Mouse (Mus musculus): ENCODE data around the gene Inpp4b.
A peak's percentile ranks its signal among the peaks of the same experiment; 100 is the strongest.
"Not testable (repeated sequence)": the region's sequence is repeated elsewhere in the genome, so short reads cannot be mapped to it uniquely, and the experiment has no call there.

Gene Inpp4b

GRCm38 (mm10) chr8:81953101-81953500 is 610.7 kb downstream of the Inpp4b start:
- DNase-seq (ENCODE audit: low read depth, low spot score) = no peak

GRCm38 (mm10) chr8:81985128-81985665 is 642.8 kb downstream of the Inpp4b start:
- DNase-seq (ENCODE audit: low read depth, low spot score) = no peak

- DNase-seq (ENCODE audit: low read depth, low spot score) = no peak
Measured at GRCm38 (mm10) chr8:81992966-81993365, 650.6 kb downstream of the Inpp4b start.

GRCm38 (mm10) chr8:81996239-81996638 is 653.9 kb downstream of the Inpp4b start:
- DNase-seq (ENCODE audit: low read depth, low spot score) = no peak

GRCm38 (mm10) chr8:81996823-81997222 is 654.5 kb downstream of the Inpp4b start:
- DNase-seq (ENCODE audit: low read depth, low spot score) = peak; percentile 75

GRCm38 (mm10) chr8:82004158-82004557 is 661.8 kb downstream of the Inpp4b start:
- no peak for DNase-seq (ENCODE audit: low read depth, low spot score)

GRCm38 (mm10) chr8:82005466-82005865 is 663.1 kb downstream of the Inpp4b start:
- DNase-seq (ENCODE audit: low read depth, low spot score) = no peak

GRCm38 (mm10) chr8:82017792-82018191 is 675.4 kb downstream of the Inpp4b start:
- DNase-seq (ENCODE audit: low read depth, low spot score) = no peak

GRCm38 (mm10) chr8:82027401-82027800 is 685.0 kb downstream of the Inpp4b start:
- DNase-seq (ENCODE audit: low read depth, low spot score) = peak; percentile 17

- no peak for DNase-seq (ENCODE audit: low read depth, low spot score)
Measured at GRCm38 (mm10) chr8:82028896-82029295, 686.5 kb downstream of the Inpp4b start.

GRCm38 (mm10) chr8:82032035-82032434 is 689.7 kb downstream of the Inpp4b start:
- not testable (repeated sequence) for DNase-seq (ENCODE audit: low read depth, low spot score)

GRCm38 (mm10) chr8:82054030-82054429 is 711.7 kb downstream of the Inpp4b start:
- no peak for DNase-seq (ENCODE audit: low read depth, low spot score)

GRCm38 (mm10) chr8:82067619-82068018 is 725.3 kb downstream of the Inpp4b start:
- DNase-seq (ENCODE audit: low read depth, low spot score) = peak; percentile 21

- DNase-seq (ENCODE audit: low read depth, low spot score) = no peak
Measured at GRCm38 (mm10) chr8:82079267-82079666, 736.9 kb downstream of the Inpp4b start.

GRCm38 (mm10) chr8:82086631-82087030 is 744.3 kb downstream of the Inpp4b start:
- not testable (repeated sequence) for DNase-seq (ENCODE audit: low read depth, low spot score)

- DNase-seq (ENCODE audit: low read depth, low spot score) = no peak
Measured at GRCm38 (mm10) chr8:82090901-82091300, 748.5 kb downstream of the Inpp4b start.

- no peak for DNase-seq (ENCODE audit: low read depth, low spot score)
Measured at GRCm38 (mm10) chr8:82093274-82093673, 750.9 kb downstream of the Inpp4b start.

- DNase-seq (ENCODE audit: low read depth, low spot score) = no peak
Measured at GRCm38 (mm10) chr8:82104560-82104959, 762.2 kb downstream of the Inpp4b start.

- DNase-seq (ENCODE audit: low read depth, low spot score) = no peak
Measured at GRCm38 (mm10) chr8:82106131-82106530, 763.8 kb downstream of the Inpp4b start.

- no peak for DNase-seq (ENCODE audit: low read depth, low spot score)
Measured at GRCm38 (mm10) chr8:82150272-82150671, 807.9 kb downstream of the Inpp4b start.

- no peak for DNase-seq (ENCODE audit: low read depth, low spot score)
Measured at GRCm38 (mm10) chr8:82157928-82158327, 815.6 kb downstream of the Inpp4b start.

All from telencephalon, adult 2 months (tissue).